8 mouse cellular contexts compared by ENCODE assay signal in genomic region chr11:69802648-69803105, GRCm38 (mm10). TPM values are rescaled to one million over a fixed set of nuclear protein-coding genes. Genes with fewer than 3 reads are reported as not detected.
DNase-seq lines count a peak whose midpoint lies in the region; TF ChIP-seq lines count a peak whose summit lies in the region.

No protein-coding gene starts in this region.

- no peaks in the 10 kb centered on the region; the same call in 1 of the 2 replicates for H3K36me3 ChIP-seq in ES-E14 (ENCODE audit: control insufficient read depth, insufficient read depth, low read length, poor library complexity, severe bottlenecking)
- H3K36me3 ChIP-seq in hindbrain, embryonic 10.5 days = no peaks in the 10 kb centered on the region

- peaks cover 3 to 18% of the 10 kb centered on the region in 2 experiments; a peak in 3 of 4 replicates for H3K4me1 ChIP-seq in ES-E14 (ENCODE audit: control insufficient read depth in 2 of 2, insufficient read depth in 2 of 2, low read length in 2 of 2, poor library complexity in 1 of 2)
- peaks cover 71% of the 10 kb centered on the region for H3K4me1 ChIP-seq in hindbrain, embryonic 10.5 days (replicated peaks)

- no peaks in the 10 kb centered on the region for H3K9me3 ChIP-seq in ES-E14 (ENCODE audit: control insufficient read depth, insufficient read depth, low read depth, low read length)
- H3K9me3 ChIP-seq in hindbrain, embryonic 10.5 days = peaks cover 4% of the 10 kb centered on the region; the same call in 1 of the 2 replicates

- H3K9ac ChIP-seq in ES-E14 (ENCODE audit: insufficient read depth, low read depth, low read length, poor library complexity, severe bottlenecking) = peak overlapping the region; percentile 38

- TF ChIP-seq POLR2A in brain, embryonic 14.5 days (IDR thresholded peaks at IDR 0.05; ENCODE audit: borderline replicate concordance, extremely low read depth, insufficient read depth, insufficient read length, poor library complexity, severe bottlenecking) = 0 out of 2 replicates have a peak, but pooled peaks have one; percentile 27

- under 1% methylated on average over 33 of the region's 33 CpGs for WGBS in hindbrain, embryonic 10.5 days

- in situ Hi-C loops in ES-E14 (cut with MboI; ENCODE audit: low sequenced_read_pairs in 2 of 2, unreplicated experiment in 2 of 2) = loop anchor here in 1 of 2 experiments (10.0 kb wide), 1 partner anchor 72 kb away; the partner anchor contains the start of gene Tmem95

- H3K27ac ChIP-seq in ES-E14 (ENCODE audit: insufficient read depth, low read depth, low read length, poor library complexity, severe bottlenecking) = no peak overlapping the region
- peak overlapping the region; percentile 82 for H3K27ac ChIP-seq in hindbrain, embryonic 10.5 days

- DNase-seq in ES-E14 (ENCODE audit: low read depth, low spot score) = no peak
- DNase-seq in brain, embryonic 14.5 days (ENCODE audit: low read depth) = peak; percentile 91
- peak; percentile 68 to 85 for DNase-seq in frontal cortex, postnatal 10 days (ENCODE audit: low spot score in 2 of 2)
- peak; percentile 80 for DNase-seq in hindbrain, embryonic 10.5 days (ENCODE audit: low spot score)
- DNase-seq in layer of hippocampus, postnatal 10 days (ENCODE audit: low spot score in 2 of 2) = peak; percentile 80 to 89
- DNase-seq in lung, postnatal 10 days = peak; percentile 93
- DNase-seq in retina, embryonic 14.5 days (ENCODE audit: low spot score) = peak; percentile 77
- DNase-seq in urinary bladder, adult 2 months (ENCODE audit: low spot score) = peak; percentile 75

- no peak for TF ChIP-seq CTCF in brain, embryonic 14.5 days (IDR thresholded peaks at IDR 0.05; ENCODE audit: borderline replicate concordance, extremely low read depth, insufficient read depth, insufficient read length)

- peak overlapping the region; percentile 62 to 92 for H3K4me3 ChIP-seq in ES-E14 (ENCODE audit: insufficient read depth in 1 of 2, low read depth in 1 of 2, low read length in 2 of 2, poor library complexity in 1 of 2, severe bottlenecking in 1 of 2)
- peak overlapping the region; percentile 66 for H3K4me3 ChIP-seq in hindbrain, embryonic 10.5 days

- peaks cover 97% of the 10 kb centered on the region for H3K27me3 ChIP-seq in hindbrain, embryonic 10.5 days (ENCODE audit: insufficient read depth, poor library complexity, severe bottlenecking)

TF ChIP-seq in ES-E14, 5 proteins besides CTCF, POLR2A, EP300 and RAD21:
- no peak for TF ChIP-seq ZNF384 (IDR thresholded peaks at IDR 0.05; ENCODE audit: low read depth, low read length)
TF ChIP-seq in ES-E14: peak in this region for 0.

RNA-seq across cellular contexts. Expression of gene Fgf11, which starts 1.0 kb away (rescaled TPM):
- 0.31 and 0.42 TPM in 2 replicates for total RNA-seq in ES-E14 (2012; rRNA removed)
- 20.4 and 20.9 TPM in 2 replicates for polyA plus RNA-seq in brain, embryonic 14.5 days (2012; rRNA removed)
- 0.76 and 1.8 TPM in 2 replicates for polyA plus RNA-seq in hindbrain, embryonic 10.5 days (2016; fragmentation: Nextera tagmentation; extraction: Ambion mirVana)
- 10 to 100 TPM; 26.8 to 26.9 TPM for total RNA-seq in layer of hippocampus, postnatal 10 days (2021)
- polyA plus RNA-seq in urinary bladder, adult 2 months (2012; rRNA removed) = 6.3 and 7.2 TPM in 2 replicates

RNA-seq across cellular contexts. Expression of gene Tmem102, which starts 2.7 kb away (rescaled TPM):
- 1.3 and 1.8 TPM in 2 replicates for total RNA-seq in ES-E14 (2012; rRNA removed)
- polyA plus RNA-seq in brain, embryonic 14.5 days (2012; rRNA removed) = 0.30 and 0.36 TPM in 2 replicates
- polyA plus RNA-seq in hindbrain, embryonic 10.5 days (2016; fragmentation: Nextera tagmentation; extraction: Ambion mirVana) = 1.3 and 1.5 TPM in 2 replicates
- not detected for total RNA-seq in layer of hippocampus, postnatal 10 days (2021)
- 11.5 and 13.2 TPM in 2 replicates for polyA plus RNA-seq in urinary bladder, adult 2 months (2012; rRNA removed)

RNA-seq across cellular contexts. Expression of gene Chrnb1, which starts 6.9 kb away (rescaled TPM):
- total RNA-seq in ES-E14 (2012; rRNA removed) = 3.8 and 5.7 TPM in 2 replicates
- polyA plus RNA-seq in brain, embryonic 14.5 days (2012; rRNA removed) = 3.0 and 4.2 TPM in 2 replicates
- polyA plus RNA-seq in hindbrain, embryonic 10.5 days (2016; fragmentation: Nextera tagmentation; extraction: Ambion mirVana) = 1.6 and 2.2 TPM in 2 replicates
- total RNA-seq in layer of hippocampus, postnatal 10 days (2021) = 1 to 10 TPM; 1.1 to 1.6 TPM
- 15.6 and 25.0 TPM in 2 replicates for polyA plus RNA-seq in urinary bladder, adult 2 months (2012; rRNA removed)

RNA-seq across cellular contexts. Expression of gene Gm39566, which starts 12.4 kb away (rescaled TPM):
- not detected in 2 replicates for total RNA-seq in ES-E14 (2012; rRNA removed)
- not detected in 2 replicates for polyA plus RNA-seq in brain, embryonic 14.5 days (2012; rRNA removed)
- polyA plus RNA-seq in hindbrain, embryonic 10.5 days (2016; fragmentation: Nextera tagmentation; extraction: Ambion mirVana) = not detected in 2 replicates
- not detected for total RNA-seq in layer of hippocampus, postnatal 10 days (2021)
- polyA plus RNA-seq in urinary bladder, adult 2 months (2012; rRNA removed) = not detected in 2 replicates

RNA-seq across cellular contexts. Expression of gene Spem2, which starts 15.6 kb away (rescaled TPM):
- total RNA-seq in ES-E14 (2012; rRNA removed) = not detected in 2 replicates
- polyA plus RNA-seq in brain, embryonic 14.5 days (2012; rRNA removed) = not detected in 2 replicates
- not detected in 2 replicates for polyA plus RNA-seq in hindbrain, embryonic 10.5 days (2016; fragmentation: Nextera tagmentation; extraction: Ambion mirVana)
- not detected for total RNA-seq in layer of hippocampus, postnatal 10 days (2021)
- not detected in 2 replicates for polyA plus RNA-seq in urinary bladder, adult 2 months (2012; rRNA removed)
